Mouse (Mus musculus) lung, adult 2 months (tissue): ENCODE results near the gene Cd164l2.

Experiments
- CTCF ChIP-seq: fragments of 200-500 bp; IDR thresholded peaks from 2 replicates; pipeline ENCODE4 v1.5.1; 2011; ENCODE audit warnings: mild to moderate bottlenecking, low read length, control low read depth; ENCODE audit not compliant: insufficient read depth
- POLR2A ChIP-seq: fragments of 200-500 bp; IDR thresholded peaks from 2 replicates; pipeline ENCODE4 v1.6.1; 2011; ENCODE audit warnings: low read depth, mild to moderate bottlenecking, control low read depth, low read length, borderline replicate concordance; ENCODE audit errors: extremely low read depth

GRCm38 (mm10) chr4:133261641-133262374, 49.9 kb downstream of the Cd164l2 start:
- TF ChIP-seq CTCF (no peak), POLR2A (no peak)
